Mouse (Mus musculus) limb, embryonic 12.5 days (tissue): ENCODE data around the gene Arl5c. TPM values are rescaled to one million over a fixed set of nuclear protein-coding genes. Genes with fewer than 3 reads are reported as not detected.
A peak's percentile ranks its signal among the peaks of the same experiment; 100 is the strongest.

Experiments
- ATAC-seq: fragments of 200-750 bp; cut with Nextera tagmentation; 2 replicates; pipeline ENCODE4 v1.8.0; 2017; ENCODE audit warnings: low read depth, moderate TSS enrichment; ENCODE audit not compliant: insufficient number of reproducible peaks, insufficient read depth, low FRiP score, low TSS enrichment
- H3K27ac ChIP-seq: fragments of 300-500 bp; sonication (generic); 2 replicates; pipeline ENCODE4 v1.5.1; 2016; ENCODE audit warnings: mild to moderate bottlenecking, moderate library complexity
- H3K27me3 ChIP-seq: fragments of 300-500 bp; sonication (generic); 2 replicates; pipeline ENCODE4 v1.6.1; 2016; ENCODE audit warnings: mild to moderate bottlenecking, moderate library complexity
- H3K36me3 ChIP-seq: fragments of 300-500 bp; sonication (generic); 2 replicates; pipeline ENCODE4 v1.6.1; 2016; ENCODE audit warnings: mild to moderate bottlenecking, moderate library complexity
- H3K4me1 ChIP-seq: fragments of 300-500 bp; sonication (generic); replicated peaks from 2 replicates; pipeline ENCODE4 v1.6.1; 2016
- H3K4me2 ChIP-seq: fragments of 300-500 bp; sonication (generic); 2 replicates; pipeline ENCODE4 v1.6.1; 2016; ENCODE audit warnings: mild to moderate bottlenecking, moderate library complexity
- H3K4me3 ChIP-seq: fragments of 300-500 bp; sonication (generic); replicated peaks from 2 replicates; pipeline ENCODE4 v1.5.1; 2016; ENCODE audit warnings: mild to moderate bottlenecking
- H3K9ac ChIP-seq: fragments of 300-500 bp; sonication (generic); replicated peaks from 2 replicates; pipeline ENCODE4 v1.6.1; 2016; ENCODE audit warnings: mild to moderate bottlenecking, moderate library complexity
- H3K9me3 ChIP-seq: fragments of 300-500 bp; sonication (generic); 2 replicates; pipeline ENCODE4 v1.6.1; 2016; ENCODE audit warnings: mild to moderate bottlenecking, moderate library complexity
- WGBS: fragments of 180-500 bp; shearing (Covaris S2); methylation state at CpG from one replicate; pipeline ENCODE4 v1.1.7; 2016; 5-methylcytosine and 5-hydroxymethylcytosine counted together
- polyA plus RNA-seq: library from polyadenylated mRNA; unstranded; fragments of >200 nt; fragmentation: Nextera tagmentation; extraction: Ambion mirVana; gene quantifications from 2 replicates; pipeline ENCODE4 v1.2.1, GENCODE M21; 2016

Arl5c gene
- polyA plus RNA-seq, 1 experiment from 2014 or later, result 5.9 TPM

GRCm38 (mm10) chr11:98003171-98003671 is 7.2 kb upstream of the Arl5c start:
- 27% methylated on average over 17 of the region's 17 CpGs for WGBS
- H3K9ac ChIP-seq, result peak overlapping the region; percentile 42; the same call in 1 of the 2 replicates
- H3K27ac ChIP-seq, result 0 out of 2 replicates have a peak overlapping the region, but pooled peaks have one; percentile 17
- ATAC-seq, result no peak
- H3K27me3 ChIP-seq, result peaks cover 44% of the 10 kb centered on the region
- H3K36me3 ChIP-seq, result peaks cover 39% of the 10 kb centered on the region
- peak overlapping the region; percentile 35; the same call in 1 of the 2 replicates for H3K4me2 ChIP-seq
- peaks cover 42% of the 10 kb centered on the region for H3K4me1 ChIP-seq
- no peaks in the 10 kb centered on the region for H3K9me3 ChIP-seq
- no peak overlapping the region for H3K4me3 ChIP-seq

GRCm38 (mm10) chr11:98002627-98003026 is 6.6 kb upstream of the Arl5c start:
- Histone ChIP-seq H3K9me3 (no peaks in the 10 kb centered on the region), H3K27me3 (peaks cover 47% of the 10 kb centered on the region), H3K4me1 (peaks cover 42% of the 10 kb centered on the region), H3K27ac (no peak overlapping the region), H3K36me3 (peaks cover 33% of the 10 kb centered on the region), H3K4me2 (peak overlapping the region; percentile 35), H3K4me3 (no peak overlapping the region), H3K9ac (peak overlapping the region; percentile 42; the same call in 1 of the 2 replicates)
- no peak for ATAC-seq
- WGBS, result 8% methylated on average over 12 of the region's 12 CpGs

- no peak for ATAC-seq
Measured at GRCm38 (mm10) chr11:98001986-98002385, 6.0 kb upstream of the Arl5c start.

GRCm38 (mm10) chr11:98001351-98001824 is 5.4 kb upstream of the Arl5c start:
- no peak overlapping the region for H3K4me3 ChIP-seq
- no peak overlapping the region for H3K27ac ChIP-seq
- 28% methylated on average over 11 of the region's 11 CpGs for WGBS
- ATAC-seq, result no peak
- peaks cover 52% of the 10 kb centered on the region for H3K27me3 ChIP-seq
- H3K4me2 ChIP-seq, result peak overlapping the region; percentile 17; the same call in 1 of the 2 replicates
- H3K36me3 ChIP-seq, result peaks cover 23% of the 10 kb centered on the region
- H3K4me1 ChIP-seq, result peaks cover 42% of the 10 kb centered on the region
- 0 out of 2 replicates have a peak overlapping the region, but pooled peaks have one; percentile 0 for H3K9ac ChIP-seq
- no peaks in the 10 kb centered on the region for H3K9me3 ChIP-seq

More at GRCm38 (mm10) chr11:98001986-98002385, 6.0 kb upstream of the Arl5c start:
- H3K4me1 ChIP-seq, result peaks cover 42% of the 10 kb centered on the region
- peaks cover 27% of the 10 kb centered on the region for H3K36me3 ChIP-seq
- H3K4me3 ChIP-seq, result no peak overlapping the region
- peaks cover 47% of the 10 kb centered on the region for H3K27me3 ChIP-seq
- no peaks in the 10 kb centered on the region for H3K9me3 ChIP-seq
- H3K4me2 ChIP-seq, result peak overlapping the region; percentile 35; the same call in 1 of the 2 replicates
- H3K27ac ChIP-seq, result no peak overlapping the region
- WGBS, result 56% methylated on average over 6 of the region's 6 CpGs
- no peak overlapping the region for H3K9ac ChIP-seq

GRCm38 (mm10) chr11:98000378-98001140 is 4.6 kb upstream of the Arl5c start:
- Histone ChIP-seq H3K9ac (no peak overlapping the region), H3K27ac (no peak overlapping the region), H3K36me3 (peaks cover 16% of the 10 kb centered on the region), H3K27me3 (peaks cover 55% of the 10 kb centered on the region), H3K4me1 (peaks cover 45% of the 10 kb centered on the region), H3K4me2 (no peak overlapping the region), H3K4me3 (no peak overlapping the region), H3K9me3 (no peaks in the 10 kb centered on the region)
- whole genome bisulfite sequencing, result 18% methylated on average over 7 of the region's 7 CpGs
- ATAC-seq, result no peak

GRCm38 (mm10) chr11:97999748-98000147 is 3.8 kb upstream of the Arl5c start:
- Histone ChIP-seq H3K27me3 (peaks cover 63% of the 10 kb centered on the region), H3K4me1 (peaks cover 53% of the 10 kb centered on the region)

GRCm38 (mm10) chr11:97998898-97999608 is 3.1 kb upstream of the Arl5c start:
- no peak overlapping the region for H3K9ac ChIP-seq
- H3K9me3 ChIP-seq, result no peaks in the 10 kb centered on the region
- H3K4me3 ChIP-seq, result no peak overlapping the region
- H3K36me3 ChIP-seq, result peaks cover 1% of the 10 kb centered on the region
- no peak for ATAC-seq
- peaks cover 70% of the 10 kb centered on the region for H3K27me3 ChIP-seq
- H3K4me2 ChIP-seq, result no peak overlapping the region
- no peak overlapping the region for H3K27ac ChIP-seq
- WGBS, result 72% methylated on average over 7 of the region's 7 CpGs
- H3K4me1 ChIP-seq, result peaks cover 57% of the 10 kb centered on the region

More at GRCm38 (mm10) chr11:97999748-98000147, 3.8 kb upstream of the Arl5c start:
- no peaks in the 10 kb centered on the region for H3K9me3 ChIP-seq
- H3K4me2 ChIP-seq, result no peak overlapping the region
- H3K27ac ChIP-seq, result no peak overlapping the region
- WGBS, result 65% methylated on average over 5 of the region's 5 CpGs
- H3K36me3 ChIP-seq, result peaks cover 8% of the 10 kb centered on the region
- H3K4me3 ChIP-seq, result no peak overlapping the region
- ATAC-seq, result no peak
- no peak overlapping the region for H3K9ac ChIP-seq

GRCm38 (mm10) chr11:97998074-97998793 is 2.3 kb upstream of the Arl5c start:
- Histone ChIP-seq H3K4me1 (peaks cover 49% of the 10 kb centered on the region), H3K4me2 (no peak overlapping the region), H3K27ac (no peak overlapping the region), H3K9ac (no peak overlapping the region), H3K9me3 (no peaks in the 10 kb centered on the region), H3K4me3 (no peak overlapping the region), H3K36me3 (no peaks in the 10 kb centered on the region), H3K27me3 (peaks cover 66% of the 10 kb centered on the region)
- no peak for ATAC-seq
- 69% methylated on average over 11 of the region's 11 CpGs for WGBS

- H3K4me2 ChIP-seq, result no peak overlapping the region
- ATAC-seq, result no peak
- WGBS, result 73% methylated on average over 8 of the region's 8 CpGs
- H3K9ac ChIP-seq, result no peak overlapping the region
- no peak overlapping the region for H3K4me3 ChIP-seq
- no peaks in the 10 kb centered on the region for H3K36me3 ChIP-seq
- H3K9me3 ChIP-seq, result no peaks in the 10 kb centered on the region
- peaks cover 41% of the 10 kb centered on the region for H3K4me1 ChIP-seq
- no peak overlapping the region for H3K27ac ChIP-seq
- peaks cover 60% of the 10 kb centered on the region for H3K27me3 ChIP-seq
Measured at GRCm38 (mm10) chr11:97997387-97997960, 1.5 kb upstream of the Arl5c start.

- H3K27me3 ChIP-seq, result peaks cover 52% of the 10 kb centered on the region
Measured at GRCm38 (mm10) chr11:97996691-97997090, 710 bp upstream of the Arl5c start.

More at GRCm38 (mm10) chr11:97996691-97997090, 710 bp upstream of the Arl5c start:
- Histone ChIP-seq H3K9ac (no peak overlapping the region), H3K4me3 (no peak overlapping the region), H3K4me2 (no peak overlapping the region), H3K36me3 (no peaks in the 10 kb centered on the region), H3K4me1 (peaks cover 34% of the 10 kb centered on the region), H3K27ac (no peak overlapping the region), H3K9me3 (no peaks in the 10 kb centered on the region)
- ATAC-seq, result no peak
- WGBS, result 73% methylated on average over 1 of the region's 1 CpGs
